Mouse (Mus musculus) adrenal gland, adult 10 weeks (tissue): ENCODE measurements around the gene Dcaf12. TPM values are rescaled to one million over a fixed set of nuclear protein-coding genes. Genes with fewer than 3 reads are reported as not detected.

Experiments used
- polyA plus RNA-seq: library from polyadenylated mRNA; stranded (reverse); fragments of 350-450 nt; fragmentation: Illumina TruSeq; extraction: RNeasy Lipid Tissue Mini Kit (QIAGEN cat#74804); gene quantifications from one replicate; pipeline ENCODE4 v1.2.3, GENCODE M21; 2014; ENCODE audit warnings: low read depth, low replicate concordance

Dcaf12 gene
- polyA plus RNA-seq = 41.8 TPM

DNA sequence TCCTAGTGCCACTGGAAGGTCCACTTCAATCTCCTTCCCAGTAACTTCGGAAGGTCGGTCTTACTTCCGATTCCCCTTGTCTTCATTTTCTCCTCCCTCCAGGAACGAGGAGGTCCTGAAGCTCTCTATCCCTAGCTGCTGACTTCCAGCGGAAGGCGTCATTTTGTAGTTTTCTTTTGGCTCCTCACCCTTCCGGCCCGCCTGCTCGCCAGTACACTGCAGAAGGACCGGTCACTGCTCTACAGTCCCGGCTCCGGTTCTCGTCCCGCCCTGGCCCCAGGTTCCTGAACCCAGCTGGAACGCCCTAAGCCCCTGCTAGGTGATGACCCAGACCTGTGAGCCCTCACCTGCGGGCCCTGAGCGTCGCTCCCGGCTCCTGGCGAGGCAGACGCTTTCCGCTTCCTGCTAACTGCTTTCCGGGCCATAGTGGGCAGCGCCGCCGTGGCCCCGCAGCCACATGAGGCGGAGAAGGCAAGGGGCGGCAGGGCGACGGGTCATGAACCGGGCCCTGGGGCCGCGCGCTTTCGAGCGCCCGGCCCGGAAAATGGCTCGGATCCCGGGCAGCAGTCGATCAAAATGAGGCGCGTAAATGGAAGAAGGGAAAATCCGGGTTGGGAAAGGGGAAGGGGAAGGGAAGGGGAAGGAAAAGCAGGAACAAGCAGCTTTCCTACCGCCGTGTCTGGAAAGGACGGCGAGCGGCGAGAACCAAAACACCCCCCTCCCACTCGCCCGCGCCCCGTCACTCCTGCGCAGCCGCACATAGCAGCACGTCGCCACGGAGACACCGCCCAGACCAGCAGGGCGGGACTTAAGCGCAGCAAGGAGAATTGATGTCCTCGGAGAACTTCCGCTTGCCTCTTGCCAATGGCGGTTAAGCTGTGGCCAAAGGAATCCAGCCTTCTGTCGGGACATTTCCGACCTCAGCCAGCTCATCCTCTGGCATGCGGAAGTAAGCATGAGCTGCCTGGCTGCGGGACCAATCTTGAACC lies at the start of gene Dcaf12:
TSS of gene Dcaf12 (minus strand) at position 749 of the 989 bp plus-strand sequence.

DNA sequence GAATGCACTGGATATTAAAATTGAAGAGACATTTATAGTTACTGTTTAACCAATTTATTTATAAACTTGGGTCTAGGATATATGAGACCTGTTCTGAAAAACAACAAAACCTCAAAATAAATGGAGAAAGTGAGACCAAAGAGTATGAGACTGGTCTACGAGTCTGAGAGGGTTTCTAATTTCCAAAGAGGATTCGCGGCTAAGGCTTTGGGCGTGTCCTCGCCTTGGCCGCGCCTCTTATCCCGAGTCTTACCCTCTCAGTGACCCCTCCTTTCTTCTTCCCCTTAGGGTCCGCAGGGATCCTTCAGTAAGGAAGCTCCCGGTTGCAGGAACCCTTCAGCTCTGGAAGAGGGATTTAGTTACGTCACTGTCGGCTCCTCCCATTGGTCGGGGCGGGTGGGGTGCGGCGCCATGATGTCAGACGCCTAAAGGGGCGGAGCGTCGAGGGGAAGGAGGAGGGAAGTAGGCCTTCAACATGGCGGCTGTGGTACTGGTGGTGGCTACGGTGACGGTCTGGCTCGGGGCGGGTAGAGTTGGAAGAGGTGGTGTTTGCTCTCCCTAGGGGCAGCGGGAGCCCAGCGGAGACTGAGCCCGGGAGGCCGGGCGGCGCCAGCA lies 34.0 kb upstream of the Dcaf12 start, which contains the start of gene Ubap1:
TSS of gene Ubap1 (plus strand) at position 413 of the 615 bp plus-strand sequence.

DNA sequence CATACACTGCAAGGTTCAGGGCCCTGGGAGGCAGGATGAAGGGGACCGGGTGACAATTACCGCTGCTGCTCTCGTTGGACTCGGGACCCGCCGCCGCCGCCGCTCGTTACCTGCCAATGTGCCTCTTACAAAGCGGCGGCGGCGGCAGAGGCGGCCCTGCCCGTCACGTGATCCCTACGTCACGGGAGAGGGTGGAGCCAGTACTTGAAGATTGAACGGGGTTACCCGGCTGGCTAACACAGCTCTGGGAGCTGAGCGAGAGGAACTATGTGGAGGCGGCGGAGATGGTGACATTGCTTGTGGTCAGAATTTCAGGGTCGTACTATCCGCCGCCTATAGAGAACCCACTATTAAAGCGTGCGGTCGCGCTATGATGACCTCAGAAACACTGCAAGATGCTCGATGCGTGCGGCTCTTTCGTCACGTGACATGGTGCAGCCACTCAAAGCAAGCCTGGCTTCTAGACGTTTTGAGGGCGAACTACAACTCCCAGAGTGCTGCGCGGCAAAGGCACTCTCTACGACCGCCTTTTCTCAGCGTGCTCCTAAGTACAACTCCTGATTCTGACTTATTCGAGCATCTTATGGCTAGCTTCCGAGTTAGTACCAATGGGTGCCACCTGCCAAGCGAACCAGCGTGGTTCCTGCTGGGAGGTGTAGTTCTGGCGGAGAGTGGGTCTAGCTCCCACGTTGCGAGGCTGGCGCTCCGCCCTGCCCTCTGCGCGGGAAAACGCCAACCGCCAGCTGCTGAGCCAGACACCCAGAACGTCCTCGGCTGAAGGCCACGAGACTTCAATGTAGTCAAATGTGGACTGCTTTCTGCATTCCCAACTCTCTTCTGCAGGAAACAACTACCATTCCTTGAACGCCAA lies 39.5 kb downstream of the Dcaf12 start, which contains the start of gene Ubap2:
TSS of gene Ubap2 (minus strand) at position 165 of the 871 bp plus-strand sequence.

Other genes starting within 250 kb of the Dcaf12 start
- gene Aqp3, start 216.7 kb downstream of the Dcaf12 start, polyA plus RNA-seq = not detected
- gene Nol6, start 190.4 kb downstream of the Dcaf12 start, polyA plus RNA-seq = 4.3 TPM
- gene Ube2r2, start 179.1 kb downstream of the Dcaf12 start, polyA plus RNA-seq = 187 TPM
- 41.5 TPM for gene Ubap2, start 39.7 kb downstream of the Dcaf12 start, polyA plus RNA-seq
- gene Ubap1, start 34.1 kb upstream of the Dcaf12 start, polyA plus RNA-seq = 45.8 TPM
- 1.8 TPM for gene Kif24, start 150.0 kb upstream of the Dcaf12 start, polyA plus RNA-seq
- 33.1 TPM for gene Nudt2, start 150.3 kb upstream of the Dcaf12 start, polyA plus RNA-seq
- gene AI464131, start 188.2 kb upstream of the Dcaf12 start, polyA plus RNA-seq = 3.0 TPM
- gene 1110017D15Rik, start 202.4 kb upstream of the Dcaf12 start, polyA plus RNA-seq = not detected